Mouse (Mus musculus) liver, embryonic 11.5 days (tissue): ENCODE measurements around the gene 1700001K19Rik. TPM values are rescaled to one million over a fixed set of nuclear protein-coding genes. Genes with fewer than 3 reads are reported as not detected.
"Not testable (repeated sequence)": the region's sequence is repeated elsewhere in the genome, so short reads cannot be mapped to it uniquely, and the experiment has no call there.

Source experiments
- ATAC-seq: fragments of 200-750 bp; cut with Nextera tagmentation; replicated peaks from 2 replicates; pipeline ENCODE4 v1.8.0; 2017; ENCODE audit warnings: moderate number of reproducible peaks, mild to moderate bottlenecking, moderate TSS enrichment, moderate library complexity; ENCODE audit not compliant: low FRiP score
- DNase-seq: peaks from one replicate; pipeline ENCODE4 v3.0.0-alpha.2; 2017; ENCODE audit warnings: low spot score
- H3K27ac ChIP-seq: fragments of 300-500 bp; sonication (generic); 2 replicates; pipeline ENCODE4 v1.5.1; 2014; ENCODE audit warnings: mild to moderate bottlenecking, low read depth, low read length, control low read depth
- H3K27me3 ChIP-seq: fragments of 300-500 bp; sonication (generic); replicated peaks from 2 replicates; pipeline ENCODE4 v1.6.1; 2014; ENCODE audit warnings: low read length, mixed read lengths; ENCODE audit not compliant: control insufficient read depth, insufficient read depth
- H3K36me3 ChIP-seq: fragments of 300-500 bp; sonication (generic); 2 replicates; pipeline ENCODE4 v1.6.1; 2014; ENCODE audit warnings: mild to moderate bottlenecking, low read length, moderate library complexity, mixed read lengths; ENCODE audit not compliant: control insufficient read depth, insufficient read depth
- H3K4me1 ChIP-seq: fragments of 300-500 bp; sonication (generic); replicated peaks from 2 replicates; pipeline ENCODE4 v1.6.1; 2014; ENCODE audit warnings: low read length, mixed read lengths; ENCODE audit not compliant: control insufficient read depth, insufficient read depth
- H3K4me2 ChIP-seq: fragments of 300-500 bp; sonication (generic); 2 replicates; pipeline ENCODE4 v1.6.1; 2014; ENCODE audit warnings: mild to moderate bottlenecking, control low read depth, moderate library complexity
- H3K4me3 ChIP-seq: fragments of 300-500 bp; sonication (generic); 2 replicates; pipeline ENCODE4 v1.5.1; 2014; ENCODE audit warnings: low read depth, low read length, control low read depth
- H3K9ac ChIP-seq: fragments of 300-500 bp; sonication (generic); 2 replicates; pipeline ENCODE4 v1.6.1; 2014; ENCODE audit warnings: low read depth, low read length, control low read depth
- H3K9me3 ChIP-seq: fragments of 300-500 bp; sonication (generic); 2 replicates; pipeline ENCODE4 v1.6.1; 2016; ENCODE audit warnings: low read length, inconsistent platforms, mixed read lengths; ENCODE audit not compliant: control insufficient read depth
- whole genome bisulfite sequencing: fragments of 180-500 bp; shearing (Covaris S2); extraction: QIAGEN DNeasy Blood & Tissue Kit; methylation state at CpG from one replicate; pipeline ENCODE4 v1.1.7; 2014; 5-methylcytosine and 5-hydroxymethylcytosine counted together
- polyA plus RNA-seq: library from polyadenylated mRNA; unstranded; fragments of >200 nt; fragmentation: Nextera tagmentation; extraction: Ambion mirVana; gene quantifications from 2 replicates; pipeline ENCODE4 v1.2.1, GENCODE M21; 2014

1700001K19Rik gene
- polyA plus RNA-seq, 1 experiment from 2014 or later, result not detected

- H3K27ac ChIP-seq, result peak overlapping the region; percentile 96
- H3K4me1 ChIP-seq, result peaks cover 54% of the 10 kb centered on the region
- WGBS, result 15% methylated on average over 15 of the region's 15 CpGs
- ATAC-seq (peak; percentile 33), DNase-seq (peak; percentile 72)
- no peaks in the 10 kb centered on the region for H3K9me3 ChIP-seq
- peaks cover 10% of the 10 kb centered on the region for H3K36me3 ChIP-seq
- H3K27me3 ChIP-seq, result no peaks in the 10 kb centered on the region
- peak overlapping the region; percentile 72 for H3K9ac ChIP-seq
- peak overlapping the region; percentile 33 for H3K4me3 ChIP-seq
- peak overlapping the region; percentile 73 for H3K4me2 ChIP-seq
Measured at GRCm38 (mm10) chr12:110698523-110699170, 16.2 kb upstream of the 1700001K19Rik start.

GRCm38 (mm10) chr12:110698080-110698479 is 15.7 kb upstream of the 1700001K19Rik start:
- Histone ChIP-seq H3K36me3 (peaks cover 13% of the 10 kb centered on the region), H3K4me1 (peaks cover 54% of the 10 kb centered on the region), H3K9ac (peak overlapping the region; percentile 72), H3K9me3 (no peaks in the 10 kb centered on the region), H3K27me3 (no peaks in the 10 kb centered on the region), H3K4me2 (peak overlapping the region; percentile 73), H3K27ac (peak overlapping the region; percentile 96), H3K4me3 (no peak overlapping the region)
- no peak for ATAC-seq
- DNase-seq, result no peak
- WGBS, result 41% methylated on average over 1 of the region's 1 CpGs

- no peaks in the 10 kb centered on the region for H3K27me3 ChIP-seq
- H3K36me3 ChIP-seq, result peaks cover 16% of the 10 kb centered on the region
- WGBS, result 41% methylated on average over 5 of the region's 5 CpGs
- no peak for DNase-seq
- H3K9ac ChIP-seq, result peak overlapping the region; percentile 85
- peak overlapping the region; percentile 73 for H3K4me2 ChIP-seq
- no peak for ATAC-seq
- H3K4me3 ChIP-seq, result no peak overlapping the region
- H3K4me1 ChIP-seq, result peaks cover 54% of the 10 kb centered on the region
- peak overlapping the region; percentile 96 for H3K27ac ChIP-seq
- H3K9me3 ChIP-seq, result no peaks in the 10 kb centered on the region
Measured at GRCm38 (mm10) chr12:110697457-110697856, 15.0 kb upstream of the 1700001K19Rik start.

GRCm38 (mm10) chr12:110696975-110697400 is 14.6 kb upstream of the 1700001K19Rik start:
- 43% methylated on average over 9 of the region's 9 CpGs for WGBS
- ATAC-seq (no peak), DNase-seq (no peak)
- H3K36me3 ChIP-seq, result peaks cover 16% of the 10 kb centered on the region
- no peaks in the 10 kb centered on the region for H3K9me3 ChIP-seq
- H3K4me3 ChIP-seq, result peak overlapping the region; percentile 99
- peak overlapping the region; percentile 85 for H3K9ac ChIP-seq
- peak overlapping the region; percentile 96 for H3K27ac ChIP-seq
- peak overlapping the region; percentile 73 for H3K4me2 ChIP-seq
- no peaks in the 10 kb centered on the region for H3K27me3 ChIP-seq
- H3K4me1 ChIP-seq, result peaks cover 54% of the 10 kb centered on the region

- peak overlapping the region; percentile 100 for H3K9ac ChIP-seq
- H3K36me3 ChIP-seq, result peaks cover 22% of the 10 kb centered on the region
- no peaks in the 10 kb centered on the region for H3K27me3 ChIP-seq
- WGBS, result under 1% methylated on average over 89 of the region's 89 CpGs
- H3K4me2 ChIP-seq, result peak overlapping the region; percentile 91
- H3K27ac ChIP-seq, result peak overlapping the region; percentile 99
- peak overlapping the region; percentile 99 for H3K4me3 ChIP-seq
- no peaks in the 10 kb centered on the region for H3K9me3 ChIP-seq
- DNase-seq (peak; percentile 98), ATAC-seq (peak; percentile 86)
- peaks cover 50% of the 10 kb centered on the region for H3K4me1 ChIP-seq
Measured at GRCm38 (mm10) chr12:110696173-110696974, 14.0 kb upstream of the 1700001K19Rik start.

GRCm38 (mm10) chr12:110695676-110696171 is 13.3 kb upstream of the 1700001K19Rik start:
- DNase-seq, result peak; percentile 70
- under 1% methylated on average over 53 of the region's 55 CpGs for WGBS
- peak overlapping the region; percentile 99 for H3K27ac ChIP-seq
- ATAC-seq, result peak; percentile 40
- peak overlapping the region; percentile 91 for H3K4me2 ChIP-seq
- no peaks in the 10 kb centered on the region for H3K9me3 ChIP-seq
- H3K4me3 ChIP-seq, result peak overlapping the region; percentile 99
- peaks cover 45% of the 10 kb centered on the region for H3K4me1 ChIP-seq
- H3K36me3 ChIP-seq, result peaks cover 24% of the 10 kb centered on the region
- H3K9ac ChIP-seq, result peak overlapping the region; percentile 100
- H3K27me3 ChIP-seq, result no peaks in the 10 kb centered on the region

- H3K36me3 ChIP-seq, result peaks cover 43% of the 10 kb centered on the region
- peak overlapping the region; percentile 14; the same call in 1 of the 2 replicates for H3K4me3 ChIP-seq
- not testable (repeated sequence) for H3K9me3 ChIP-seq, ATAC-seq, H3K9ac ChIP-seq, DNase-seq, H3K27ac ChIP-seq, H3K27me3 ChIP-seq
- peak overlapping the region; percentile 91 for H3K4me2 ChIP-seq
- H3K4me1 ChIP-seq, result peaks cover 23% of the 10 kb centered on the region
- WGBS, result 79% methylated on average over 5 of the region's 5 CpGs
Measured at GRCm38 (mm10) chr12:110693378-110693777, 11.0 kb upstream of the 1700001K19Rik start.

GRCm38 (mm10) chr12:110689919-110690643 is 7.7 kb upstream of the 1700001K19Rik start:
- H3K27ac ChIP-seq, result no peak overlapping the region

More at GRCm38 (mm10) chr12:110689919-110690643, 7.7 kb upstream of the 1700001K19Rik start:
- Histone ChIP-seq H3K4me2 (no peak overlapping the region), H3K4me1 (peaks cover 7% of the 10 kb centered on the region), H3K9ac (no peak overlapping the region), H3K36me3 (peaks cover 44% of the 10 kb centered on the region), H3K9me3 (no peaks in the 10 kb centered on the region), H3K4me3 (no peak overlapping the region), H3K27me3 (no peaks in the 10 kb centered on the region)
- DNase-seq (no peak), ATAC-seq (peak; percentile 46)
- WGBS, result 80% methylated on average over 6 of the region's 6 CpGs
